Mouse (Mus musculus): ENCODE results near the gene Slc24a2.

DNA sequence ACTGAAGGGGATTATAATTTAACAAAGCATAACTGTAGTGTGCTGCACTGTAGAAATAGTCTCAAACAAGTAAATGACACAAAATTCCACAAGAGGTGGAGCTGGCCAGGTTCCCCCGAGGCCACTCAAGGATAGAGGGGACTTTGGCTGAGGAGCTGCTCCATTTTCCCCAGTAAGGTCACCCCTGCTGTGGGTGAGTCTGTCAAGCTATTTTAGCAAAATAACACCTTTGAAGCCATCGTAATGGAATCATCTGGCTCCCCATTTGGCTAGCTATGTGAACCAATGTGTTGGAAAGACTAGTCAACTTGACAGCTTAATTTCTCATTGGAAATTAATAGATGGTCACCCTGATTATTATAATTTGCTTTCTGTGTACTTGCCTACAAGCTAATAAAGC, 28.2 kb downstream of the Slc24a2 start:
- no peak for TF ChIP-seq CTCF (IDR thresholded peaks at IDR 0.05; ENCODE audit: control insufficient read depth, insufficient read depth, insufficient read length)
- no peak for TF ChIP-seq MYOG (IDR thresholded peaks at IDR 0.05; ENCODE audit: control insufficient read depth, extremely low read depth, insufficient read length)
- TF ChIP-seq USF1 (IDR thresholded peaks at IDR 0.05; ENCODE audit: low read depth): no peak
